Mouse (Mus musculus) G1E (cell line): Measurements from ENCODE around the gene Dusp19.

Experiments used
- CTCF ChIP-seq: IDR thresholded peaks from 2 replicates; pipeline ENCODE4 v1.5.1; 2012; ENCODE audit warnings: low read depth, low read length, inconsistent platforms, mixed read lengths
- GATA1 ChIP-seq: IDR thresholded peaks from 2 replicates; pipeline ENCODE4 v1.6.1; 2012; ENCODE audit warnings: borderline replicate concordance, low read length, inconsistent platforms, mixed read lengths
- GATA2 ChIP-seq: IDR thresholded peaks from 2 replicates; pipeline ENCODE4 v1.6.1; 2012; ENCODE audit warnings: low read depth, low read length, inconsistent platforms, borderline replicate concordance
- POLR2AphosphoS5 ChIP-seq: IDR thresholded peaks from 2 replicates; pipeline ENCODE4 v1.6.1; 2012; ENCODE audit warnings: low read depth, low read length, inconsistent platforms; ENCODE audit not compliant: insufficient replicate concordance
- TAL1 ChIP-seq: conservative IDR thresholded peaks from 2 replicates; pipeline ENCODE4 v1.6.1; 2012; ENCODE audit warnings: low read depth, low read length, inconsistent platforms, mixed read lengths

DNA sequence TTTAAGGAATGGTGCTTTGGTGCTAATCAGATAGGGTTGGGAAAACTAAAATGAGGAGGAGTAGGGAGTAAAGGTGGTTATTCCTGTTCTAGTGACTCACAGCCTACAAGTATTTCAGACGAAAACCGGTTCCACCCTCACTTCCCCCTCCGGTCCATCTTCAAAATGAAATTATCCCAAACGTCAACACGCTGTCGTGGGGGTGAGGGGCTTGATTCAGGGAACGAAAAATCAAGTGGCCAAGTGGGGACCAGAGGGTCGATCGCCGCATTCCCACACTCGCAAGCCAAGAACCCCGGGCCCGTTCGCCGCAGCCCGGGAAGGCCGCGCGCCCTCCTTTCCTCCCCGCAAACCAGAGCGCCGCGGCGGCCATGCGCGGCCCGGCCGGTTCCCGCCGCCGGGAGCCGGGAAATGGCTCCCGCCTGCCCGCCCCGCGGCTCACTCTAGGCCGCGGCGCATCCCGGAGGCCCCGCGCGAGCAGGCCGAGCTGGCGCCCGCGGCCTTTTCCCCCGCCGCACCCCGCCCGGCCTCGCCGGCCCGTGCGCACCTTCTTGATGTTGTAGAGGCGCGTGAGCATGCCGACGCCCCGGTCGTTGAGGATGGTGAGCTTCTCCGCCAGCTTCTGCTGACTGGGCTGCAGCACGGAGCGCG lies 36.4 kb upstream of the Dusp19 start:
- TF ChIP-seq CTCF (no peak), POLR2AphosphoS5 (no peak), GATA1 (no peak), GATA2 (no peak), TAL1 (no peak)
